Mouse (Mus musculus) embryonic facial prominence, embryonic 13.5 days (tissue): ENCODE results near the gene Dnah17. TPM values are rescaled to one million over a fixed set of nuclear protein-coding genes. Genes with fewer than 3 reads are reported as not detected.

Source experiments
- ATAC-seq: fragments of 200-750 bp; cut with Nextera tagmentation; 2 replicates; pipeline ENCODE4 v1.8.0; 2017; ENCODE audit warnings: low read depth; ENCODE audit not compliant: insufficient number of reproducible peaks, insufficient read depth, low FRiP score, low TSS enrichment
- H3K27ac ChIP-seq: fragments of 300-500 bp; sonication (generic); 2 replicates; pipeline ENCODE4 v1.5.1; 2015; ENCODE audit warnings: moderate library complexity, mild to moderate bottlenecking, inconsistent platforms
- H3K27me3 ChIP-seq: fragments of 300-500 bp; sonication (generic); 2 replicates; pipeline ENCODE4 v1.6.1; 2015; ENCODE audit warnings: mild to moderate bottlenecking, inconsistent platforms
- H3K36me3 ChIP-seq: fragments of 300-500 bp; sonication (generic); 2 replicates; pipeline ENCODE4 v1.6.1; 2015; ENCODE audit warnings: mild to moderate bottlenecking, inconsistent platforms
- H3K4me1 ChIP-seq: fragments of 300-500 bp; sonication (generic); 2 replicates; pipeline ENCODE4 v1.6.1; 2015; ENCODE audit warnings: inconsistent platforms
- H3K4me2 ChIP-seq: fragments of 300-500 bp; sonication (generic); 2 replicates; pipeline ENCODE4 v1.6.1; 2015; ENCODE audit warnings: moderate library complexity, mild to moderate bottlenecking, inconsistent platforms
- H3K4me3 ChIP-seq: fragments of 300-500 bp; sonication (generic); 2 replicates; pipeline ENCODE4 v1.5.1; 2015; ENCODE audit warnings: mild to moderate bottlenecking, inconsistent platforms
- H3K9ac ChIP-seq: fragments of 300-500 bp; sonication (generic); 2 replicates; pipeline ENCODE4 v1.6.1; 2015; ENCODE audit warnings: mild to moderate bottlenecking, inconsistent platforms
- H3K9me3 ChIP-seq: fragments of 300-500 bp; sonication (generic); 2 replicates; pipeline ENCODE4 v1.6.1; 2016; ENCODE audit warnings: inconsistent platforms
- WGBS: fragments of 180-500 bp; shearing (Covaris S2); methylation state at CpG from one replicate; pipeline ENCODE4 v1.1.7; 2015; ENCODE audit warnings: mixed read lengths; 5-methylcytosine and 5-hydroxymethylcytosine counted together
- polyA plus RNA-seq: library from polyadenylated mRNA; unstranded; fragments of >200 nt; fragmentation: Nextera tagmentation; extraction: Ambion mirVana; gene quantifications from 2 replicates; pipeline ENCODE4 v1.2.1, GENCODE M21; 2015

Dnah17 gene
- polyA plus RNA-seq, 1 experiment from 2014 or later, result 0.20 TPM

- ATAC-seq, result no peak
- 68% methylated on average over 12 of the region's 12 CpGs for WGBS
- Histone ChIP-seq H3K9me3 (no peaks in the 10 kb centered on the region), H3K4me3 (no peak overlapping the region), H3K4me2 (no peak overlapping the region), H3K27me3 (no peaks in the 10 kb centered on the region), H3K27ac (no peak overlapping the region), H3K4me1 (0 out of 2 replicates have a peak, but pooled peaks cover 6% of the 10 kb centered on the region), H3K36me3 (no peaks in the 10 kb centered on the region), H3K9ac (no peak overlapping the region)
Observed at GRCm38 (mm10) chr11:118058367-118058766, 72.1 kb downstream of the Dnah17 start.

- WGBS, result 75% methylated on average over 16 of the region's 16 CpGs
- H3K9me3 ChIP-seq, result no peaks in the 10 kb centered on the region
- no peak overlapping the region for H3K27ac ChIP-seq
- no peak overlapping the region for H3K4me2 ChIP-seq
- H3K36me3 ChIP-seq, result no peaks in the 10 kb centered on the region
- no peak for ATAC-seq
- no peaks in the 10 kb centered on the region; the same call in 1 of the 2 replicates for H3K4me1 ChIP-seq
- H3K4me3 ChIP-seq, result no peak overlapping the region
- no peaks in the 10 kb centered on the region for H3K27me3 ChIP-seq
- H3K9ac ChIP-seq, result no peak overlapping the region
Observed at GRCm38 (mm10) chr11:118050174-118050573, 80.3 kb downstream of the Dnah17 start.

- Histone ChIP-seq H3K4me3 (no peak overlapping the region), H3K9me3 (no peaks in the 10 kb centered on the region), H3K27ac (no peak overlapping the region), H3K36me3 (no peaks in the 10 kb centered on the region), H3K4me1 (no peaks in the 10 kb centered on the region; the same call in 1 of the 2 replicates), H3K9ac (no peak overlapping the region), H3K27me3 (no peaks in the 10 kb centered on the region), H3K4me2 (no peak overlapping the region)
- WGBS, result 26% methylated on average over 8 of the region's 8 CpGs
- no peak for ATAC-seq
Observed at GRCm38 (mm10) chr11:118049641-118050040, 80.8 kb downstream of the Dnah17 start.

DNA sequence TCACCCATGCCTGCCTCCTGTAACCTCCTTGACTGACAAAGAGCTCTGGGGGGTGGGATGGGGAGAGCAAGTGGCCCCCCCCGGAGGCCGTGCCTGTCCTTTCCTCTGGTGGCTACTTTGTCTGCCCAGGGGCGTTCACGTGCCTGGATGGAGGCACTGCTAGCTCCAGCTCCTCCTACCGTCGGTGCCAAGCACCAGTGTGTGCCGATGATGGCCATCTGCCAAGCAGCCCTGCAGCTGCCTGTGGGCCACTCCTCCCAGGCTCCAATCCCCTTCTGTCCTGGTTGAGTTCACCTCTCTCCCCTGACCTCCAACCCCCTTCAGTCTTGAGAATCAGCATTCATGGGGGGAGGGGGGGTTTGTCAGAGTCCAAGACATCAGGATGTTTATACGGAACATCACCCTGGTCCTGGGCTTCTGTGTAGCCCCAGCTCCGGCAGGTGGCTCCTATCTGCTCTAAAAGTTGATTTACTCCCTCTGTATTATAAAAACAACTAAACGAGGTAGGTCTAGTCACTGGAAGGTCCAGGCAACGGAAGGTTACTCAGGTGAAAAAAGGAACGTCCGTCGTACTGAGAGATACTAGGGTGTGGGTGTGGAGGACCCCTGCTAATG, 87.0 kb downstream of the Dnah17 start:
- no peak; the same call in 1 of the 2 replicates for ATAC-seq
- Histone ChIP-seq H3K4me3 (no peak overlapping the region), H3K27me3 (no peaks in the 10 kb centered on the region), H3K9ac (0 out of 2 replicates have a peak overlapping the region, but pooled peaks have one; percentile 36), H3K27ac (no peak overlapping the region), H3K4me1 (peaks cover 6% of the 10 kb centered on the region; the same call in 1 of the 2 replicates), H3K9me3 (no peaks in the 10 kb centered on the region), H3K4me2 (no peak overlapping the region), H3K36me3 (no peaks in the 10 kb centered on the region)
- WGBS, result 66% methylated on average over 14 of the region's 14 CpGs

DNA sequence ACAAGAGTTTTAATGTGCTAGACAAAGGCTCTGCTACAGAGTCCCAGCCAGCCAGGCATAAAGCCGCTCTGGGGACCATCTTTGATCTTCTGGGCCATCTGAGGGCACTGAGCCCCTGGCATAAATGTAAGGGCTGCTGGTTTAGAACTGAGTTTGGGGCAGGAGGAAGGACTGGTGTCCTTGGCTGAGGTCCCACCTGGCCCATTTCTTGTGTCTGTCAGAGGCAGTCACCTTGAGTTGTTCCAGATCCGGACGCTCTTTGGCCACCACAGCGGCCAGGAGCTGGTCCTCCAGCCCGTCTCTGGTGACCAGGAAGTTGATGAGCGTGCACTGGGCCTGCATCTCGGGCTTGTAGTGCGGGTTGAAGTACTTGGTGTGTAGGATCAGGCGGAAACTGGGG, 87.6 kb downstream of the Dnah17 start:
- 91% methylated on average over 9 of the region's 9 CpGs for WGBS
- Histone ChIP-seq H3K9ac (no peak overlapping the region), H3K9me3 (no peaks in the 10 kb centered on the region), H3K4me2 (no peak overlapping the region), H3K27me3 (no peaks in the 10 kb centered on the region), H3K4me3 (no peak overlapping the region), H3K4me1 (peaks cover 6% of the 10 kb centered on the region; the same call in 1 of the 2 replicates), H3K36me3 (no peaks in the 10 kb centered on the region), H3K27ac (no peak overlapping the region)
- no peak for ATAC-seq

- Histone ChIP-seq H3K36me3 (peaks cover 19% of the 10 kb centered on the region), H3K9ac (no peak overlapping the region), H3K4me3 (no peak overlapping the region), H3K4me1 (0 out of 2 replicates have a peak, but pooled peaks cover 2% of the 10 kb centered on the region), H3K4me2 (no peak overlapping the region), H3K27me3 (no peaks in the 10 kb centered on the region), H3K9me3 (0 out of 2 replicates have a peak, but pooled peaks cover 6% of the 10 kb centered on the region), H3K27ac (no peak overlapping the region)
- WGBS, result 71% methylated on average over 9 of the region's 9 CpGs
- no peak for ATAC-seq
Observed at GRCm38 (mm10) chr11:118035068-118035467, 95.4 kb downstream of the Dnah17 start.

GRCm38 (mm10) chr11:118034395-118034794, 96.0 kb downstream of the Dnah17 start:
- WGBS, result 82% methylated on average over 13 of the region's 13 CpGs
- peaks cover 19% of the 10 kb centered on the region for H3K36me3 ChIP-seq
- no peak overlapping the region for H3K4me3 ChIP-seq
- 0 out of 2 replicates have a peak, but pooled peaks cover 2% of the 10 kb centered on the region for H3K4me1 ChIP-seq
- no peak for ATAC-seq
- H3K9ac ChIP-seq, result no peak overlapping the region
- H3K4me2 ChIP-seq, result no peak overlapping the region
- H3K9me3 ChIP-seq, result 0 out of 2 replicates have a peak, but pooled peaks cover 6% of the 10 kb centered on the region
- H3K27me3 ChIP-seq, result no peaks in the 10 kb centered on the region
- no peak overlapping the region for H3K27ac ChIP-seq

- Histone ChIP-seq H3K9me3 (0 out of 2 replicates have a peak, but pooled peaks cover 6% of the 10 kb centered on the region), H3K4me1 (no peaks in the 10 kb centered on the region), H3K4me2 (no peak overlapping the region), H3K4me3 (no peak overlapping the region), H3K36me3 (peaks cover 37% of the 10 kb centered on the region), H3K9ac (no peak overlapping the region), H3K27ac (no peak overlapping the region), H3K27me3 (no peaks in the 10 kb centered on the region)
- 93% methylated on average over 9 of the region's 9 CpGs for WGBS
- ATAC-seq, result no peak
Observed at GRCm38 (mm10) chr11:118031134-118031533, 99.3 kb downstream of the Dnah17 start.

GRCm38 (mm10) chr11:118029170-118029569, 101.3 kb downstream of the Dnah17 start:
- WGBS, result 82% methylated on average over 6 of the region's 6 CpGs
- Histone ChIP-seq H3K4me3 (no peak overlapping the region), H3K36me3 (peaks cover 55% of the 10 kb centered on the region), H3K4me2 (no peak overlapping the region), H3K27me3 (no peaks in the 10 kb centered on the region), H3K9ac (no peak overlapping the region), H3K9me3 (0 out of 2 replicates have a peak, but pooled peaks cover 6% of the 10 kb centered on the region), H3K4me1 (no peaks in the 10 kb centered on the region), H3K27ac (no peak overlapping the region)
- no peak for ATAC-seq

DNA sequence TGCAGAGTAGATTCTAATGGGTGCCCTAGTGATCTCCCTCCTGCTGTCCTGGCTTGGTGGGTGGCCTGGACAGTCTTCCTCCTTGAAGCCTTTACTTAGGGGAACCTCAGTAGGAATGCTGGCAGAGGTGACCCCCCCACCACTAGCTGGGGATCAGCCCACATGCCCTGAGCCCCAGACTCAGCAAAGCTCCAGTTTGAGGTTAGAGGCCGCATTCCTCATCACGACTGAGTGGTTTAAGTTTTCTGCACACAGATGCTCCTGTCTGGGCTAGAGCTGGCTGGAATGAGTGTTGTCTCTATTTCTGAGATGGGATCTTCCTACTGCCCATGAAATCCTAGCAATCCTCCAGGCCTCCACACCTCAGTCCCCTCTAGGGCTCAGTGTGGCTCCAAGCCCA, 106.3 kb downstream of the Dnah17 start:
- peaks cover 70% of the 10 kb centered on the region for H3K36me3 ChIP-seq
- 59% methylated on average over 2 of the region's 2 CpGs for WGBS

DNA sequence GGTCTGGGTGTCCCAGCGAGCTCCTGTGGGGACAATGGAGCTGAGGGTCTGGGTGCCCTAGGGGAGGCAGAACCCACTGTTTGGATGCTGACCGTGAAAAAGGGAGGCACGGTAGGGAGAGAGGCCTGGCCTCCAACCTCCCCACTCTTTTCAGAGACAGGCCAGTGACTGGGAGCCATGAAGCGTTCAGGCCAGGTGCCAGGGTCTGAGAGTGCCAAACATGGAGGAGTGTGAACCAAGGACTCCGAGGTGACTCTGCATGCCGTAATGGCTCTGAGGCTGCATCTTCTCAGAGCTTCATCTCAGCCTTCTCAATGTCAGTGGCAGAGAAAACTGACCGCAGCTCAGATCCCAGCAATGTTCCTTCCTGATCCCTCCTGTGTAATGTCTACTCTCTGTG, 107.0 kb downstream of the Dnah17 start:
- Histone ChIP-seq H3K36me3 (peaks cover 72% of the 10 kb centered on the region), H3K9me3 (no peaks in the 10 kb centered on the region), H3K4me3 (no peak overlapping the region), H3K4me1 (no peaks in the 10 kb centered on the region), H3K9ac (no peak overlapping the region), H3K27ac (no peak overlapping the region), H3K4me2 (no peak overlapping the region), H3K27me3 (no peaks in the 10 kb centered on the region)
- ATAC-seq, result no peak
- 91% methylated on average over 7 of the region's 7 CpGs for WGBS

More for the DNA sequence above, 106.3 kb downstream of the Dnah17 start:
- Histone ChIP-seq H3K4me1 (no peaks in the 10 kb centered on the region), H3K9me3 (no peaks in the 10 kb centered on the region), H3K4me3 (no peak overlapping the region), H3K27ac (no peak overlapping the region), H3K4me2 (no peak overlapping the region), H3K9ac (no peak overlapping the region), H3K27me3 (no peaks in the 10 kb centered on the region)
- ATAC-seq, result no peak

DNA sequence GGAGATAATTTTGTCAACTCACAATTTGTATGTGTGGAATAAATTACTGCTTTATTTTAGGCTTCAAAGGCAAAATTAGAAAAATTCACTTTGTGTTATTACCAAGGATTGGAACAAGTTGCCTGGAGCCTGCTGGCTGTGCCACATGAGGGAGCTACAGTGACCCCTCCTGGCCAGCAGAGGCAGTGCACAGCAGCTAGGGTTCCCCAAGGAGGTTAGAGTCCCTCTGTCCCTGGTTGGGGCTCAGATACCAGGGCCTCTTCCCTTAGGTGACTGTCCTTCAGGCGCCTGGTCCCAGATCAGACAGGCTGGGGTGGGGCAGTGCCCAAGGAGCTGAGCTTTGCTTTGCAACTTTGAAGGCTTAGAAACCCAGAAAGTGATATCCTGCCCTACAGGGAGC, 108.6 kb downstream of the Dnah17 start:
- WGBS, result 26% methylated on average over 1 of the region's 1 CpGs
- Histone ChIP-seq H3K9ac (no peak overlapping the region), H3K4me2 (no peak overlapping the region), H3K27ac (no peak overlapping the region), H3K27me3 (no peaks in the 10 kb centered on the region), H3K9me3 (no peaks in the 10 kb centered on the region), H3K4me1 (no peaks in the 10 kb centered on the region), H3K4me3 (no peak overlapping the region), H3K36me3 (peaks cover 73% of the 10 kb centered on the region)
- ATAC-seq, result no peak
